ENCODE assay signal across 16 mouse cellular contexts in genomic region chr17:74194755-74195154, GRCm38 (mm10).
DNase-seq lines count a peak whose midpoint lies in the region; ATAC-seq and TF ChIP-seq lines count a peak whose summit lies in the region.
"Had no signal": no experiment of that assay in that cellular context is flagged by ENCODE, and none has a peak within 500 bp of the region (broad histone marks: within the 10 kb centered on the region; RNA-seq: fewer than 3 reads in every experiment).

No protein-coding gene starts in this region.

- ATAC-seq in kidney, embryonic 15.5 days (replicated peaks; ENCODE audit: low FRiP score), result no peak
- ATAC-seq: liver, postnatal 0 days had no signal

- H3K27me3 ChIP-seq in kidney, embryonic 15.5 days, result no peaks in the 10 kb centered on the region
- H3K27me3 ChIP-seq: neural tube, embryonic 12.5 days; stomach, embryonic 15.5 days had no signal

- TF ChIP-seq CTCF in gastrocnemius, adult 2 months (IDR thresholded peaks at IDR 0.05), result no peak

- DNase-seq in gastrocnemius, adult 2 months, result peak; percentile 38
- no peak for DNase-seq in gastrocnemius, adult 18-20 months (ENCODE audit: low spot score)
- peak; percentile 22 for DNase-seq in kidney, adult 9 months
- DNase-seq in B cell, adult 2 months, result peak; percentile 21 to 30
- peak; percentile 13 to 31 for DNase-seq in heart, postnatal 36 days
- DNase-seq in adrenal gland, adult 18-20 months (ENCODE audit: low spot score in 2 of 2), result no peak
- DNase-seq in cerebellum, adult 11 months, result no peak
- DNase-seq: adrenal gland, adult 2 months; cerebellum, adult 11-12 months; liver, postnatal 0 days; thymus, postnatal 25 days had no signal

- no peak overlapping the region for H3K4me3 ChIP-seq in gastrocnemius, adult 2 months
- no peak overlapping the region for H3K4me3 ChIP-seq in kidney, embryonic 15.5 days (replicated peaks)
- H3K4me3 ChIP-seq: midbrain, embryonic 10.5 days; neural tube, embryonic 12.5 days; stomach, embryonic 15.5 days had no signal

- no peak overlapping the region for H3K9ac ChIP-seq in kidney, embryonic 15.5 days
- H3K9ac ChIP-seq: hindbrain, embryonic 14.5 days; liver, postnatal 0 days; neural tube, embryonic 12.5 days; stomach, embryonic 15.5 days had no signal

- WGBS in kidney, embryonic 15.5 days, result 67% methylated on average over 9 of the region's 9 CpGs

- no peaks in the 10 kb centered on the region for H3K9me3 ChIP-seq in kidney, embryonic 15.5 days (replicated peaks)
- H3K9me3 ChIP-seq: midbrain, embryonic 10.5 days; neural tube, embryonic 12.5 days; stomach, embryonic 15.5 days had no signal

- intact Hi-C loops in gastrocnemius, adult 2 months (cut with DNase I), result loop anchor here (5.0 to 10.0 kb wide), 2 partner anchors 98 to 170 kb away; no protein-coding TSS in a partner anchor
- intact Hi-C loops in heart, postnatal 36 days (cut with DNase I), result loop anchor here (5.0 to 10.0 kb wide), 4 partner anchors 48 to 302 kb away; no protein-coding TSS in a partner anchor

- H3K27ac ChIP-seq in gastrocnemius, adult 2 months, result peak overlapping the region; percentile 31; the same call in 1 of the 2 replicates
- no peak overlapping the region for H3K27ac ChIP-seq in kidney, embryonic 15.5 days
- H3K27ac ChIP-seq: hindbrain, embryonic 14.5 days; midbrain, embryonic 10.5 days; neural tube, embryonic 12.5 days; stomach, embryonic 15.5 days had no signal

- H3K4me2 ChIP-seq in kidney, embryonic 15.5 days, result no peak overlapping the region
- H3K4me2 ChIP-seq: hindbrain, embryonic 14.5 days; neural tube, embryonic 12.5 days; stomach, embryonic 15.5 days had no signal

- H3K4me1 ChIP-seq in kidney, embryonic 15.5 days, result 0 out of 2 replicates have a peak, but pooled peaks cover 2% of the 10 kb centered on the region
- H3K4me1 ChIP-seq: midbrain, embryonic 10.5 days; neural tube, embryonic 12.5 days; stomach, embryonic 15.5 days had no signal

- peaks cover 9% of the 10 kb centered on the region; the same call in 1 of the 2 replicates for H3K36me3 ChIP-seq in kidney, embryonic 15.5 days
- H3K36me3 ChIP-seq: neural tube, embryonic 12.5 days; stomach, embryonic 15.5 days had no signal

Comparison
In these comparisons a context has a peak if more than half of its experiments do, and no peak if none do; other contexts are left out.
1. DNase-seq: peak in gastrocnemius, adult 2 months (single experiment), kidney, adult 9 months (single experiment), B cell, adult 2 months (2 of 2) and heart, postnatal 36 days (2 of 2); none in gastrocnemius, adult 18-20 months (single experiment), adrenal gland, adult 18-20 months (0 of 2) and cerebellum, adult 11 months (single experiment).